ENCODE assay signal across 9 mouse cellular contexts in the genomic region with DNA sequence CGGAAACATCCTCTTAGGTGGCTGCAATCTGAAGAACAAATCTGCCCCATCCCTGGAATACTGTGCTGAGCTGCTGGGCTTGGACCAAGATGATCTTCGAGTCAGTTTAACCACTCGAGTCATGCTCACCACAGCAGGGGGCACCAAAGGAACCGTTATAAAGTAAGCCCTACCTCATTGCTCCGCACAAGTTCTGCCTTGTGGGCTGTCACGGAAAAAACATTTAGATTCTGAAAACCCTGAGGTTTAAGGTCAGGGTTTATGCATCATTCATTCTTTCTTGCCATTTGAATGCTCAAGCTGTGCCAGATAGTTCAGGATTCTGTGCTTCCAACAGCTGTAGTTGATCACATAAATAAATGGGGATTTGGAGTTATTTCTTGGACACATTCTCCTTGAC.
DNase-seq lines count a peak whose midpoint lies in the region; ATAC-seq lines count a peak whose summit lies in the region.
"Had no signal": no experiment of that assay in that cellular context is flagged by ENCODE, and none has a peak within 500 bp of the region (broad histone marks: within the 10 kb centered on the region; RNA-seq: fewer than 3 reads in every experiment).

No protein-coding gene starts in this region.

- H3K27me3 ChIP-seq in kidney, embryonic 15.5 days, result no peaks in the 10 kb centered on the region
- H3K27me3 ChIP-seq in hindbrain, embryonic 12.5 days, result no peaks in the 10 kb centered on the region
- no peaks in the 10 kb centered on the region for H3K27me3 ChIP-seq in forebrain, embryonic 13.5 days
- H3K27me3 ChIP-seq: neural tube, embryonic 13.5 days had no signal

- no peak overlapping the region for H3K4me2 ChIP-seq in kidney, embryonic 15.5 days
- H3K4me2 ChIP-seq in hindbrain, embryonic 12.5 days (replicated peaks), result no peak overlapping the region
- no peak overlapping the region for H3K4me2 ChIP-seq in forebrain, embryonic 13.5 days
- H3K4me2 ChIP-seq: neural tube, embryonic 13.5 days had no signal

- H3K4me1 ChIP-seq in kidney, embryonic 15.5 days, result peaks cover 9% of the 10 kb centered on the region
- H3K4me1 ChIP-seq in hindbrain, embryonic 12.5 days, result no peaks in the 10 kb centered on the region
- no peaks in the 10 kb centered on the region for H3K4me1 ChIP-seq in forebrain, embryonic 13.5 days
- H3K4me1 ChIP-seq: neural tube, embryonic 13.5 days had no signal

- no peak overlapping the region for H3K9ac ChIP-seq in kidney, embryonic 15.5 days
- no peak overlapping the region for H3K9ac ChIP-seq in hindbrain, embryonic 12.5 days
- H3K9ac ChIP-seq in forebrain, embryonic 13.5 days, result no peak overlapping the region
- H3K9ac ChIP-seq: neural tube, embryonic 13.5 days had no signal

- peak; percentile 69 for ATAC-seq in kidney, embryonic 15.5 days (replicated peaks; ENCODE audit: low FRiP score)
- no peak for ATAC-seq in hindbrain, embryonic 12.5 days (ENCODE audit: low FRiP score)
- no peak for ATAC-seq in forebrain, embryonic 13.5 days

- WGBS in kidney, embryonic 15.5 days, result 46% methylated on average over 6 of the region's 6 CpGs
- 62% methylated on average over 6 of the region's 6 CpGs for WGBS in hindbrain, embryonic 12.5 days
- 61% methylated on average over 6 of the region's 6 CpGs for WGBS in forebrain, embryonic 13.5 days

- H3K36me3 ChIP-seq in kidney, embryonic 15.5 days, result 0 out of 2 replicates have a peak, but pooled peaks cover 5% of the 10 kb centered on the region
- no peaks in the 10 kb centered on the region for H3K36me3 ChIP-seq in hindbrain, embryonic 12.5 days
- no peaks in the 10 kb centered on the region for H3K36me3 ChIP-seq in forebrain, embryonic 13.5 days (ENCODE audit: poor library complexity, severe bottlenecking)
- H3K36me3 ChIP-seq: neural tube, embryonic 13.5 days had no signal

- H3K4me3 ChIP-seq in kidney, embryonic 15.5 days (replicated peaks), result no peak overlapping the region
- no peak overlapping the region for H3K4me3 ChIP-seq in hindbrain, embryonic 12.5 days
- no peak overlapping the region for H3K4me3 ChIP-seq in forebrain, embryonic 13.5 days
- H3K4me3 ChIP-seq: neural tube, embryonic 13.5 days had no signal

- peak; percentile 12 to 50 for DNase-seq in adrenal gland, adult (ENCODE audit: inconsistent age in 2 of 2, low spot score in 1 of 2)
- DNase-seq in adrenal gland, postnatal 4 days (ENCODE audit: low spot score in 2 of 2), result no peak
- DNase-seq in ES-CJ7 (ENCODE audit: low read depth, low spot score), result peak; percentile 24
- DNase-seq in mesoderm, embryonic 11.5 days (ENCODE audit: low read depth, low spot score), result peak; percentile 25
- DNase-seq in layer of hippocampus, postnatal 36 days, result no peak

- no peaks in the 10 kb centered on the region for H3K9me3 ChIP-seq in kidney, embryonic 15.5 days (replicated peaks)
- no peaks in the 10 kb centered on the region for H3K9me3 ChIP-seq in hindbrain, embryonic 12.5 days (replicated peaks)
- H3K9me3 ChIP-seq in forebrain, embryonic 13.5 days (replicated peaks), result no peaks in the 10 kb centered on the region
- H3K9me3 ChIP-seq: neural tube, embryonic 13.5 days had no signal

- no peak overlapping the region for H3K27ac ChIP-seq in kidney, embryonic 15.5 days
- no peak overlapping the region for H3K27ac ChIP-seq in hindbrain, embryonic 12.5 days
- no peak overlapping the region for H3K27ac ChIP-seq in forebrain, embryonic 13.5 days
- H3K27ac ChIP-seq: neural tube, embryonic 13.5 days had no signal

Comparison
In these comparisons a context has a peak if more than half of its experiments do, and no peak if none do; other contexts are left out.
1. DNase-seq: peak in adrenal gland, adult (2 of 2), ES-CJ7 (single experiment) and mesoderm, embryonic 11.5 days (single experiment); none in adrenal gland, postnatal 4 days (0 of 2) and layer of hippocampus, postnatal 36 days (0 of 2).